Mouse (Mus musculus) heart, embryonic 14.5 days (tissue): ENCODE results near the gene Vill. TPM values are rescaled to one million over a fixed set of nuclear protein-coding genes. Genes with fewer than 3 reads are reported as not detected.
A peak's percentile ranks its signal among the peaks of the same experiment; 100 is the strongest.

Experiments used
- ATAC-seq: fragments of 200-750 bp; cut with Nextera tagmentation; 2 replicates; pipeline ENCODE4 v1.8.0; 2017; ENCODE audit warnings: low read depth, moderate TSS enrichment; ENCODE audit not compliant: insufficient number of reproducible peaks, insufficient read depth, low FRiP score
- H3K27ac ChIP-seq, 2 experiments: fragments of 200-500 bp in 1 of 2; fragments of 300-500 bp in 1 of 2; sonication (generic) in 1 of 2; replicated peaks in 1 of 2; 2 replicates each; pipeline ENCODE4 v1.5.1; 2012 to 2014; ENCODE audit warnings: low read depth in 2 of 2, low read length in 2 of 2, control low read depth in 1 of 2, mild to moderate bottlenecking in 1 of 2, mixed read lengths in 1 of 2; ENCODE audit not compliant: control insufficient read depth in 1 of 2, insufficient read depth in 1 of 2
- H3K27me3 ChIP-seq: fragments of 300-500 bp; sonication (generic); 2 replicates; pipeline ENCODE4 v1.6.1; 2014; ENCODE audit warnings: mild to moderate bottlenecking, low read length, control low read depth; ENCODE audit not compliant: control insufficient read depth, insufficient read depth
- H3K36me3 ChIP-seq: fragments of 300-500 bp; sonication (generic); 2 replicates; pipeline ENCODE4 v1.6.1; 2014; ENCODE audit warnings: mild to moderate bottlenecking, control low read depth, low read length, mixed read lengths; ENCODE audit not compliant: control insufficient read depth, insufficient read depth
- H3K4me1 ChIP-seq, 2 experiments: fragments of 200-500 bp in 1 of 2; fragments of 300-500 bp in 1 of 2; sonication (generic) in 1 of 2; 2 replicates each; pipeline ENCODE4 v1.6.1; 2012 to 2014; ENCODE audit warnings: low read length in 2 of 2, control low read depth in 1 of 2, mixed read lengths in 1 of 2; ENCODE audit not compliant: control insufficient read depth in 2 of 2, insufficient read depth in 2 of 2
- H3K4me2 ChIP-seq: fragments of 300-500 bp; sonication (generic); 2 replicates; pipeline ENCODE4 v1.6.1; 2014; ENCODE audit warnings: mild to moderate bottlenecking, low read length
- H3K4me3 ChIP-seq, 2 experiments: fragments of 200-500 bp in 1 of 2; fragments of 300-500 bp in 1 of 2; sonication (generic) in 1 of 2; 2 replicates each; pipeline ENCODE4 v1.5.1; 2012 to 2014; ENCODE audit warnings: low read length in 2 of 2, mild to moderate bottlenecking in 2 of 2, control low read depth in 1 of 2, low read depth in 1 of 2, moderate library complexity in 1 of 2; ENCODE audit not compliant: control insufficient read depth in 1 of 2, insufficient read depth in 1 of 2
- H3K9ac ChIP-seq: fragments of 300-500 bp; sonication (generic); 2 replicates; pipeline ENCODE4 v1.6.1; 2014; ENCODE audit warnings: mild to moderate bottlenecking, low read length
- H3K9me3 ChIP-seq: fragments of 300-500 bp; sonication (generic); 2 replicates; pipeline ENCODE4 v1.6.1; 2016; ENCODE audit warnings: low read length, control low read depth; ENCODE audit not compliant: control insufficient read depth
- WGBS: fragments of 180-500 bp; shearing (Covaris S2); extraction: QIAGEN DNeasy Blood & Tissue Kit; methylation state at CpG from one replicate; pipeline ENCODE4 v1.1.7; 2014; 5-methylcytosine and 5-hydroxymethylcytosine counted together
- polyA plus RNA-seq: library from polyadenylated mRNA; unstranded; fragments of >200 nt; fragmentation: Nextera tagmentation; extraction: Ambion mirVana; gene quantifications from 2 replicates; pipeline ENCODE4 v1.2.1, GENCODE M21; 2014

Gene Vill
- 10.7 and 11.2 TPM in 2 replicates for polyA plus RNA-seq

- no peaks in the 10 kb centered on the region for H3K27me3 ChIP-seq
- H3K27ac ChIP-seq: no peak within 1 kb of the TSS
- peak; percentile 82 for ATAC-seq
- H3K36me3 ChIP-seq: no peaks in the 10 kb centered on the region
- H3K9me3 ChIP-seq: no peaks in the 10 kb centered on the region
- peak within 1 kb of the TSS; percentile 69 for H3K9ac ChIP-seq
- 8% methylated on average over 22 of the region's 22 CpGs for WGBS
- peaks cover 15 to 16% of the 10 kb centered on the region in 2 experiments for H3K4me1 ChIP-seq
- H3K4me3 ChIP-seq: peak within 1 kb of the TSS; percentile 41 to 48
- peak within 1 kb of the TSS; percentile 82 for H3K4me2 ChIP-seq
Observed at GRCm38 (mm10) chr9:119052154-119052944, at the start of gene Vill. Gene Vill (plus strand): TSS chr9:119052778.

GRCm38 (mm10) chr9:119003990-119004702 is 48.4 kb upstream of the Vill start:
- H3K4me1 ChIP-seq: peaks cover 39 to 50% of the 10 kb centered on the region in 2 experiments
- H3K4me3 ChIP-seq: no peak overlapping the region
- H3K27ac ChIP-seq: peak overlapping the region; percentile 42 to 57
- no peak for ATAC-seq
- 47% methylated on average over 23 of the region's 23 CpGs for WGBS
- H3K27me3 ChIP-seq: no peaks in the 10 kb centered on the region
- peak overlapping the region; percentile 42 for H3K4me2 ChIP-seq
- H3K36me3 ChIP-seq: no peaks in the 10 kb centered on the region
- H3K9ac ChIP-seq: peak overlapping the region; percentile 52
- no peaks in the 10 kb centered on the region for H3K9me3 ChIP-seq

GRCm38 (mm10) chr9:119004703-119005076 is 47.9 kb upstream of the Vill start:
- H3K27ac ChIP-seq: peak overlapping the region; percentile 42 to 57
- no peaks in the 10 kb centered on the region for H3K9me3 ChIP-seq
- H3K4me3 ChIP-seq: no peak overlapping the region
- H3K27me3 ChIP-seq: no peaks in the 10 kb centered on the region
- peak overlapping the region; percentile 52 for H3K9ac ChIP-seq
- H3K36me3 ChIP-seq: no peaks in the 10 kb centered on the region
- H3K4me1 ChIP-seq: peaks cover 39 to 53% of the 10 kb centered on the region in 2 experiments
- H3K4me2 ChIP-seq: peak overlapping the region; percentile 42
- no peak for ATAC-seq
- WGBS: 81% methylated on average over 16 of the region's 16 CpGs

GRCm38 (mm10) chr9:119005303-119006029 is 47.1 kb upstream of the Vill start:
- H3K4me3 ChIP-seq: no peak overlapping the region
- no peak overlapping the region for H3K9ac ChIP-seq
- ATAC-seq: no peak
- H3K4me1 ChIP-seq: peaks cover 39 to 53% of the 10 kb centered on the region in 2 experiments
- H3K9me3 ChIP-seq: no peaks in the 10 kb centered on the region
- H3K27me3 ChIP-seq: no peaks in the 10 kb centered on the region
- no peak overlapping the region for H3K4me2 ChIP-seq
- H3K36me3 ChIP-seq: no peaks in the 10 kb centered on the region
- H3K27ac ChIP-seq: no peak overlapping the region
- 83% methylated on average over 15 of the region's 15 CpGs for WGBS

GRCm38 (mm10) chr9:119007266-119007665 is 45.3 kb upstream of the Vill start:
- Histone ChIP-seq H3K4me1 (peaks cover 26 to 40% of the 10 kb centered on the region in 2 experiments), H3K9ac (no peak overlapping the region), H3K4me2 (no peak overlapping the region), H3K27me3 (no peaks in the 10 kb centered on the region), H3K9me3 (no peaks in the 10 kb centered on the region), H3K27ac (no peak overlapping the region), H3K36me3 (peaks cover 15% of the 10 kb centered on the region), H3K4me3 (no peak overlapping the region)
- 86% methylated on average over 10 of the region's 10 CpGs for WGBS
- ATAC-seq: no peak

GRCm38 (mm10) chr9:119008871-119009270 is 43.7 kb upstream of the Vill start:
- H3K36me3 ChIP-seq: peaks cover 30% of the 10 kb centered on the region
- no peaks in the 10 kb centered on the region for H3K9me3 ChIP-seq
- H3K9ac ChIP-seq: no peak overlapping the region
- 50% methylated on average over 7 of the region's 7 CpGs for WGBS
- peaks cover 15 to 25% of the 10 kb centered on the region in 2 experiments for H3K4me1 ChIP-seq
- no peak for ATAC-seq
- H3K27ac ChIP-seq: 0 out of 4 replicates have a peak overlapping the region, but pooled peaks of 1 of the 2 experiments have one; percentile 7
- no peak overlapping the region for H3K4me3 ChIP-seq
- no peaks in the 10 kb centered on the region for H3K27me3 ChIP-seq
- H3K4me2 ChIP-seq: no peak overlapping the region

GRCm38 (mm10) chr9:119010156-119010710 is 42.3 kb upstream of the Vill start:
- peaks cover 2 to 12% of the 10 kb centered on the region in 2 experiments for H3K4me1 ChIP-seq
- no peaks in the 10 kb centered on the region for H3K27me3 ChIP-seq
- H3K4me2 ChIP-seq: no peak overlapping the region
- H3K36me3 ChIP-seq: peaks cover 44% of the 10 kb centered on the region
- H3K4me3 ChIP-seq: no peak overlapping the region
- ATAC-seq: no peak
- no peak overlapping the region for H3K27ac ChIP-seq
- no peaks in the 10 kb centered on the region for H3K9me3 ChIP-seq
- H3K9ac ChIP-seq: no peak overlapping the region
- 85% methylated on average over 13 of the region's 13 CpGs for WGBS
